Mouse (Mus musculus) myocyte (in vitro differentiated cells): Measurements from ENCODE around the gene Exph5.

ENCODE experiments used
- CEBPB ChIP-seq: IDR thresholded peaks from 2 replicates; pipeline ENCODE4 v1.6.1; 2011; ENCODE audit warnings: mild to moderate bottlenecking, moderate library complexity; ENCODE audit not compliant: poor library complexity, insufficient read depth, severe bottlenecking
- E2F4 ChIP-seq: IDR thresholded peaks from one replicate; pipeline ENCODE4 v1.6.1; 2011; ENCODE audit warnings: mild to moderate bottlenecking, control low read depth, moderate library complexity; ENCODE audit not compliant: insufficient read depth
- MAX ChIP-seq: IDR thresholded peaks from one replicate; pipeline ENCODE4 v1.6.1; 2011; ENCODE audit warnings: low read depth, mild to moderate bottlenecking, control low read depth
- MYOD1 ChIP-seq, 3 experiments: IDR thresholded peaks; one replicate each; pipeline ENCODE4 v1.6.1; 2011; ENCODE audit warnings: control low read depth in 2 of 3, low read depth in 2 of 3, mild to moderate bottlenecking in 2 of 3, moderate library complexity in 1 of 3; ENCODE audit not compliant: insufficient read length in 2 of 3, control insufficient read depth in 1 of 3
- MYOG ChIP-seq, 3 experiments: IDR thresholded peaks; one replicate each; pipeline ENCODE4 v1.6.1; 2011; ENCODE audit warnings: control low read depth in 2 of 3, low read depth in 2 of 3, mild to moderate bottlenecking in 2 of 3; ENCODE audit not compliant: insufficient read length in 2 of 3, control insufficient read depth in 1 of 3, insufficient read depth in 1 of 3
- POLR2A ChIP-seq: IDR thresholded peaks from one replicate; pipeline ENCODE4 v1.6.1; 2011; ENCODE audit warnings: low read depth, mild to moderate bottlenecking, control low read depth, moderate library complexity; ENCODE audit not compliant: insufficient read length
- POLR2AphosphoS2 ChIP-seq: IDR thresholded peaks from one replicate; pipeline ENCODE4 v1.6.1; 2011; ENCODE audit warnings: low read depth, control low read depth; ENCODE audit not compliant: insufficient read length
- REST ChIP-seq: IDR thresholded peaks from one replicate; pipeline ENCODE4 v1.6.1; 2011; ENCODE audit warnings: mild to moderate bottlenecking, control low read depth, moderate library complexity; ENCODE audit not compliant: insufficient read depth, insufficient read length
- TCF12 ChIP-seq: IDR thresholded peaks from one replicate; pipeline ENCODE4 v1.6.1; 2011; ENCODE audit warnings: mild to moderate bottlenecking, control low read depth; ENCODE audit not compliant: poor library complexity, insufficient read depth, severe bottlenecking
- TCF3 ChIP-seq: IDR thresholded peaks from one replicate; pipeline ENCODE4 v1.6.1; 2011; ENCODE audit warnings: low read depth, control low read depth; ENCODE audit not compliant: insufficient read length
- USF1 ChIP-seq: IDR thresholded peaks from one replicate; pipeline ENCODE4 v1.6.1; 2011; ENCODE audit warnings: low read depth, mild to moderate bottlenecking, control low read depth, moderate library complexity

- no peak for TF ChIP-seq USF1
- no peak for TF ChIP-seq MAX
- TF ChIP-seq TCF3 = no peak
- TF ChIP-seq CEBPB = no peak
- no peak for TF ChIP-seq REST
- TF ChIP-seq MYOD1 (IDR thresholded peaks at IDR 0.05; ENCODE audit: control insufficient read depth in 1 of 3, insufficient read length in 2 of 3, low read depth in 2 of 3) = no peak
- no peak for TF ChIP-seq MYOG (IDR thresholded peaks at IDR 0.05; ENCODE audit: control insufficient read depth in 1 of 3, insufficient read depth in 1 of 3, insufficient read length in 2 of 3, low read depth in 2 of 3)
- TF ChIP-seq POLR2A = no peak
- TF ChIP-seq E2F4 = no peak
- TF ChIP-seq POLR2AphosphoS2 = no peak
- TF ChIP-seq TCF12 = no peak
Measured at GRCm38 (mm10) chr9:53321683-53322082, 20.2 kb downstream of the Exph5 start.
